Mouse (Mus musculus): ENCODE results near the gene Unc93b1.

The Unc93b1 gene

DNA sequence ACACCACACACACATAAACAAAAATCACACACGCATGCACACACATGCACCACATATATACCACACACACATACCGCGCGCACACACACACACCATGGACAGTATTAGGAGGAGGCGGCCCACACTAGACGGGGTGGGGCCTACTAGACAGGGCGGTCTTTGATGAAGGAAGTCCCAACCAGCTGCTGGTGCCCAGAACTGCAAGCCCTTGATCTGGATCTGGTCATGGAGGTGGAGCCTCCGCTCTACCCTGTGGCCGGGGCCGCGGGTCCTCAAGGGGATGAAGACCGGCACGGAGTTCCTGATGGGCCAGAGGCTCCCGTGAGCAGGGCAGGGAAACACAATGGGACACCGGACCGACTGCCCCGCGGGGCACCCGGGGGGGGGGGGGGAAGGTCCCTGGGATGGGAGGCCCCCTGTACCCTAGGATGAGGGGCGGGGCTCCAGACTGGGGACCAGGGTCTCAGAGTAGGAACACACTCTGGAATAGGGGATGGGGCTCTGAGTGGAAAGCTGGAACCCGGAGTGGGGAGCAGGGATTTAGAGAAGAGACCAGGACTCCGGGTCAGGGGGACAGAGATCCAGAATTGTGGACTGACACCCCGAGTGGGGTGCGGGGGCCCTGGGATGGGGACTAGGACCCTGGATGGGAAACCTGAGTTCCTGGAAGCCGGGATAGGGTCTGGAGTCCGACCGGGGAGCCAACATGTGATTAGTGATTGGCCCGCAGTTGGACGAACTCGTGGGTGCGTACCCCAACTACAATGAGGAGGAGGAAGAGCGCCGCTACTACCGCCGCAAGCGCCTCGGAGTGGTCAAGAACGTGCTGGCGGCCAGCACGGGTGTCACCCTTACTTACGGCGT lies at the start of gene Unc93b1:
TSS of gene Unc93b1 (plus strand) at position 155 of the 864 bp plus-strand sequence.
- in situ Hi-C loops (cut with MboI, MseI): no loop called here

DNA sequence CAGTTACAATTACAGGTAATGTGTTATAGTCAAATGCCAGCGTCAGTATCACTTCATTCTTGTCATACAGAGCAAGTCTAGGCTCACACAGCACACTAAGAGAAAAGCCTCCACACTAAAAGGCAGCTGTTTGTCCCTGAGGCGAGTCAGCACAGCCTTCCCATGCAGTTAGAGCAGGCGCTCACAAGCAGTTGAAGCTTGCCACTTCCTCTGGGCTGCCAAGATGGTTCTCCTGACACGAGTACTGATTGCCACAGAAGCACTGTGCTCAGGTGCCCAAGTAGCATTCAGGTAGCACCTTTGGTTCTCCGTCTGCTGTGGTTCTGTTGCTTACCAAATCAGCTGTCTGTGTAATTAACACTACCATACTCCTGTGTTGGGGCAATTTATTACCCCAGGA lies 45.9 kb upstream of the Unc93b1 start:
- in situ Hi-C loops (cut with MboI, MseI): no loop called here

DNA sequence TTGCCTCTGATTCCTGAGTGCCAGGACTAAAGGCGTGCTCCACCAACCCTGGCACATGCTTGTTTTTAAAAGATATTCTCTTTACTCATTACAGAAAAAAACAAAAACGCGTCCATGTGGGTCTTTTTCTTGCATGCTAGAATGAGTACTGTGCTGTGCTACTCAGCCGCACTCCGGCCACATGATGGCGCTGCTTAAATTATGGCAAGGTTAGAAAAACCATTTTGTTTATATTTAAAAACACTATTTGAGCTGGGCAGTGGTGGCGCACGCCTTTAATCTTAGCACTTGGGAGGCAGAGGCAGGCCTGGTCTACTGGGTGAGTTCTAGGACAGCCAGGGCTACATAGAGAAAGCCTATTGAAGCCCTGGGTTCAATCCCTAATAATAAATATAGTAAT lies 44.8 kb upstream of the Unc93b1 start:
- in situ Hi-C loops (cut with MboI, MseI): no loop called here

DNA sequence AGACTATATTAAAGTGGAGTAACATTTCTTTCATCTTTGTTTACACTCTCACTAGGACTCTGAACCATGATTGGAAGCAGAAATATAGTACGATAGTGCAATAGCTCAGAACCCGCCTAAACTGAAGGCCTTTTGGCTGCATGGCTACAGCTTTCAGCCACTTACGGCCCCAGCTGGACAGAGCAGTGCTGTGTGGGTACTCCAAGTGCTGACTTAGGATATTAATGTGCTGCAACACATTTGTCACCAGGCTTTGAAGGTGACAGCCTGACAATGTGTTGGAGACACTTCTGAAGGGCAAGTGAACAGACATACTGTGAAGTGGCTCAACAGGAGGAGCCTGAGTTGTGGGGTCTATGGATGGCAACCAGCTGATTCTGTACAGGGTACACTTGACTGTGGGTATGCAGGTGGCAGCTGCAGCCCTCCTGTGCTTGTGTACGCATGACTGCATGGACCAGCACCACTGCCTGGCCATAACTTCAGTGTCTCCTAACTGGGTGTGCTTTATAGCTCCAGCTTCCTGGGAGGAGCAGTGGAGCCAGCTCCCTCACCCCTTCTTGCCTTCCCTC lies 41.4 kb upstream of the Unc93b1 start:
- in situ Hi-C loops (cut with MboI, MseI): no loop called here

DNA sequence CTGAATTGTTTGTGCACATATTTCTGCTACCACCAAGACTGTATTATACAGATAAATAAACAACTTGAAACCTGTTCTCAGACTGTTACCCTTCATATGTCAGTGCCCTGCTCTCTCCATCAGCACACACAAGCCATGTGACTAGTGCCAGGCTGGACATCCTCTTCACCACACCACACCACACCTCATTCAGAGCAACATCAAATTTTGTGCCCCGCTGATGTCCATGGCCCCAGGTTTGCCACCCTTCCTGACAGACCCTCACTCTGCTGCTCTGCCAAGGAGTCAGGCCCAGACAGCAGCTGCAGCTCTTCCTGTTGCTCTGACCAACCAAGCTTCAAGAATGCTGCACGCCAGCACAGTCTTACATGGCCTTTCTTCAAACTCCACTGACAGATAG lies 40.7 kb upstream of the Unc93b1 start:
- in situ Hi-C loops (cut with MboI, MseI): no loop called here

DNA sequence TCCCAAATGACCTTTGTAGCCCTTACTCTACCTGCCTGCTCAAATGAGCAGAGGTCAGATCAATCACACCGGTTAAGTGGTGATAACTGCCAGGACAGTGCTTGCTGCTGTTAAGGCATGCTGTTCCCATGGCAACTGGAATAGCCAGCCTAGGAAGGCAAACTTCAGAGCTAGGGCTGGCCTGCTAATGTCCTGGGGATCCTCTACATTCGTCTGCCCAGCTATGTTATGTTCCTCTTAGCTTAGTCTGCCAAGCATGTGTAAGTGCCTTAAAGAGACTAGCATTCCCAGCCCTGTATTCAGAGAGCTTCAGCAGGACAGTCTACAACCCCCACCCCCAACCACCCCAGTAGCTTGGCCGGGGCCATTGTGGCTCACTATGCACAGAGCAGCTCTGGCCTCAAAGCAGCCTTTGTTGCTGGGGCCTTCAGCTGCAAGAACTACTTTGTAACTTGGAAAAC lies 39.8 kb upstream of the Unc93b1 start:
- in situ Hi-C loops (cut with MboI, MseI): no loop called here

DNA sequence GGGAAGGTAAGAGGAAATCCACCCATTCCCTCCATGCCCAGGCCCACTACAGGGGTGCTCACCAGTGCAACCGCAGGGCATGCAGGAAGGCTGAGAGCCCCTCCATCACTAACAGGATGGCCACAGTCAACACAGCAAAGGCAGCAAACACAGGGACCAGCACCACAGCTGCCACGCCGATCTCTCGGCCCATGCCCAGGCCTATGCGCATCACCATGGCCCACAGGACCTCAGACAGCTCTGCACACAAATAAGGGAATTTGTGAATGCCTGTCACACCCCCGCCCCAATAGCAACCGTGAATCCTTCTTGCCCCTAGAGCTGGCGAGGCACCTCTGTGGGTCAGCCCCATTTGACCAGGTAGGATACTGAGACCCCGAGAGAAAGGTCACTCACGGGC lies 38.8 kb upstream of the Unc93b1 start:
- in situ Hi-C loops (cut with MboI, MseI): no loop called here

DNA sequence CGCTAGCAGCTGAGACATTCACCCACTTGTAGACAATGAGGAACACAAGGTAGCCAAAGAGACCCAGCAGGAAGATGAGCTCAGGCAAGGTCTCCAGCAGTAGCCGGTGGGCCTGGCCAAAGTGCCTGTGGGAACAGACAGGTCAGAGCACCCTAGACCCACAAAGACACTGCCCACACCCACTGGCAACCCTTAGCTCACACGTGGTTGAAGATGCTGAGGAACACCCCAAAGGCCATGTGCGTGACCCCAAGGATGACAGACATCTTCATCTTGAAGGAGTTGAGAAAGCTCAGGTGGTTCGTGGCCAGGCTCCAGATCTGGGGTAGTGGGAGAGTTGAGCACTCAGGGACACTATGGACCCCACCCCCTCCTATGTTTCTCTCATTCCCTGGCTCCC lies 37.4 kb upstream of the Unc93b1 start:
- in situ Hi-C loops (cut with MboI, MseI): no loop called here

DNA sequence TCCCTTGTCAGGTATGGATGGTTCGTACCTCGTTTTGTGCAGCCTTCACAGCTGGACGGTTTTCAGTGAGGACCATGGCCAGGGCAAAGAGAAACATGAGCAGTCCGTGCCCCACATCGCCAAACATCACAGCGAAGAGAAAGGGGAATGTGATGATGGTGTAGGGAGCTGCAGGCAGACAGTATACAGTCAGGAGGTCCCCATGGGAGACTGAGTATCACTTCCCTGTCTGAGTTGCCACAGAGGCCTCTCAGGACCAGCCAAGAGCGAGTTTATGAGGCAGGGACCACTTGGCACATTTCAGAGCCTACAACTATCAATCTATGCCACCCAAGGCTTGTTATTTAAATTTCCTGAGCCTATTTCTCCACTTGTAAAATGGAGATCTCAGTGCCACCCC lies 36.0 kb upstream of the Unc93b1 start:
- in situ Hi-C loops (cut with MboI, MseI): no loop called here

DNA sequence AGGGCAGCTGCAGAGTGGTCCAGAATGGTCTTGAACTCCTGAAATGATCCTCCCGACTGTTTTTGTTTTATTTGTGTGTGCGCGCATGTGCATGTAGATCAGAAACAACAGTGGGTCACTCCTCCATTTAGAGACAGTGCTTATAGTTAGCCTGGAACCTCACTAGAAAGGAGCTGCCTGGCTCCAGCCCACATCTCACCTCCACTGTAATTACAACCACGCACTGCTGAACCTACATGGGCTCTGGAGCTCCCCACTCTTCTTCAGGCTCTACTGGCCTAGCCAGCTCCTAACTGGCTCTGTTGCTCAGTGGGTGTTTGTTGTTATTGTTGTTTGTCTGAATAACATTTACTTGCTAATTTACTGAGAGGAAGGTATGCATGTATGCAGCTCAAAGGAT lies 35.4 kb upstream of the Unc93b1 start:
- in situ Hi-C loops (cut with MboI, MseI): no loop called here

DNA sequence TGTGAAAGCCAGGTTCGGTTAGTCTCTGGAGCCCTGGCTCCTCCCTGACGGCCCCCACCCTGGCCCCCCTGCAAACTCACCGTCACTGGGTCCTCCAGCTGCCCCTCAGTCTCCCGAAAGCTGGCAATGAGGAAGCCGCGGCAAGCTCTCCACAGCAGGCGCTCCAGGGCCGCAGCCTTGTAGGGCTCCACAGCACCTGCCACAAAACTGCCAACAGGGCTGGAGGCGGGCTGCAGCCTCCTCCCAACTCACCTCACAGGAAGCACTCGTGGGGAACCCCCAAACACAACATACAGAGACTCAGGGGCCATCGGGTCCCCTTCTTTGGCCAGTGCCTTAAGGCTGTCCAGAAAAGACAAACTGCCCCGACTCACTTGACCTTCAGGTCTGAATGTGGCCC lies 32.0 kb upstream of the Unc93b1 start:
- in situ Hi-C loops (cut with MboI, MseI): no loop called here

DNA sequence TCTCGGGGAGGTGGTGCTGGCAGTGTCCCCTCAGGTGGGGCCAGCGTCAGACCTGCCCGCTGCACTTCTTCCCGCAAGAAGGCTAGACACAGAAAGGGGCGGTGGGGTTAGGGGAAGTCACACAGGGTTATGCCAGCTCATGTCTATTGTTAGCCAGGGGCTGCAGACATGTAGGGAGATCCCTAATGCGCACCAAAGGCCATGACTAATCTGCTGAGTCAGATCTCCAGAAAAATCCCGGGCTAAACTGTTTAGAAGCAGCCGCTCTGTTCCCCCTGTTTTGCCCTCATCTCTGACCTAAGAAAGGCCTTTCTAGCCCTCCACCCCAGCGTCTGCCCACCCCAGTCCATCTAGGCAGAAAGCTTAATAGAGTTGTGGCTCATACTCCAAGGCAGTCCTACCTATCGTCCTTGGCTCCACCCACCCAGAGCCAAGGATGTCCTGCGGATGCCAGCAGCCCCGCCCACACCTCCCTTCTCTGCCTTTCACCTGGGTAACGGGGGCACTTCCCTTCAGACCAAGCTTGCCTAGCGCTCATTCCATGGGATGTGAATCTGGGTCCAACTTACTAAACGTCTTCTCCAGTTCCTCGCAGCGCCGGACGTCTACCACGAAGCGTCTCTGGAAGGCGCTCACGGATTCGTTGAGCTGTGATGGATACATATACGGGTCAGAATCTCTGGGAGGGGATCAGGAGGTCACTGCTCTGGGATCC lies 31.2 kb upstream of the Unc93b1 start:
- in situ Hi-C loops (cut with MboI, MseI): no loop called here

DNA sequence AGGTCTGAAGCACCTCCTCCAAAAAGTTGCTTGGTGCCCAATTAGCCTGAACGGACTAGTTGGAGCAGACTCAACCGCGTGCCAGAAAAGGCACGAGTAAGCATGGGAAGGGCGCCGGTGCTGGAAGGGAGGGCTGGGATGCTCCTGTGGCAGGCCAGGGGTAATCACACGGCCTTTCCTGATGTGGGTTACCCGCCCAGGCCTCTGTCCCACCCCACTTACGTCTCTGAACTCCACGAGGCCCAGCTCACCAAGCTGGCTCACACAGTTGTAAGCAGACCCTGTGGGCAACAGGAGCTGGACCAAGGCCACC lies 30.7 kb upstream of the Unc93b1 start:
- in situ Hi-C loops (cut with MboI, MseI): no loop called here

DNA sequence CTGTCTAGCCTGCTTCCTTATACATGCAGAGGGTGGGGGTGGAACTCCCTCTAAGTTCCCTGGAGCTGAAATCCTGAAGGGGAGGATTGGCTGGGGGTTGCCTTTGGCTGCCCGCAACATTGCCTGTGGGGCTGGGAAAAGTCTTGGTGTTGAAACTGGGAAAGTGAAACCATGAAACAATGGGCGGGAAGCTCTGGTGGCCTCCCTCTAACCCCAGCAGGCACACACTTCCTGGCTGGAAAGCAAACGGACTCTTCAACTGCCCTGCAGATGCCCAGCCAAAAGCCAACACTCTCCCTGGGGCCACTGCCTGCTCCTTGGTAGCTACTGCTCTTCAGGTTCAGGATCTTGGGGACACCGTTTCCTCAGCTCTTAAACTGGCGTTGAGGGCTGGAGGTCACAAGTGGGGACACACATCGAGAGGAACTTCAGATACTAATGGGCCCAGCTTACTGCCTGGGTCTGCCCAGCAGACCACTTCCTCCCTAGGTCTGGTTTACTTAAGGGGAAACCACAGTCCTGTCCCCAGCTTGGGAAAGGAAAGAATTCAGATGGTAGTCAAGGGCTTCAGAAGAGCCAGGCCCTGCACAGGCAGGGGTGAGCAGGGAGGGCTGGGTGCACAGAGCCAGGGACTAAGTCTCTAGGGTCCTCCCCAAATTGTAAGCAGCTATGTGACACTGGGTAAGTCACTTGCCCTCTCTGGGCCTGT lies 29.6 kb upstream of the Unc93b1 start:
- in situ Hi-C loops (cut with MboI, MseI): no loop called here

DNA sequence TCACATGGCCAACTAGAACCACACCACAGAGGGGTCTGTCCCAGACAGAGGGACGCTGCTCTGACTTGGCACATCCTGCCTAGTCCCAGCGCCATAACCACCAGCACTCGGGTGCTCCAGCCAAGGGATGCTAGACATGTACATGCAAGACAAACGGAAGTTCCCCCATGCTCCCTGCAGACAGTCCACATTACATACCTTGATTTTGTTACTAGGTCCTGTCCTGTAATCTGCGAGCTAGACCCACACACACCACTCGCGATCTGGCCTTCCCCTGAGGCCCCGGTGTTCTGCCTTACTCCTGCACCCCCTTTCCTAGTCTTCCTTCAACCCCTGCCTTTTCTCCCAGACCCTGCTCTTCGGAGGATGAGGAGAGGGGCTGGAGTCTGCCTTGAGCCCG lies 28.7 kb upstream of the Unc93b1 start:
- in situ Hi-C loops (cut with MboI, MseI): no loop called here

DNA sequence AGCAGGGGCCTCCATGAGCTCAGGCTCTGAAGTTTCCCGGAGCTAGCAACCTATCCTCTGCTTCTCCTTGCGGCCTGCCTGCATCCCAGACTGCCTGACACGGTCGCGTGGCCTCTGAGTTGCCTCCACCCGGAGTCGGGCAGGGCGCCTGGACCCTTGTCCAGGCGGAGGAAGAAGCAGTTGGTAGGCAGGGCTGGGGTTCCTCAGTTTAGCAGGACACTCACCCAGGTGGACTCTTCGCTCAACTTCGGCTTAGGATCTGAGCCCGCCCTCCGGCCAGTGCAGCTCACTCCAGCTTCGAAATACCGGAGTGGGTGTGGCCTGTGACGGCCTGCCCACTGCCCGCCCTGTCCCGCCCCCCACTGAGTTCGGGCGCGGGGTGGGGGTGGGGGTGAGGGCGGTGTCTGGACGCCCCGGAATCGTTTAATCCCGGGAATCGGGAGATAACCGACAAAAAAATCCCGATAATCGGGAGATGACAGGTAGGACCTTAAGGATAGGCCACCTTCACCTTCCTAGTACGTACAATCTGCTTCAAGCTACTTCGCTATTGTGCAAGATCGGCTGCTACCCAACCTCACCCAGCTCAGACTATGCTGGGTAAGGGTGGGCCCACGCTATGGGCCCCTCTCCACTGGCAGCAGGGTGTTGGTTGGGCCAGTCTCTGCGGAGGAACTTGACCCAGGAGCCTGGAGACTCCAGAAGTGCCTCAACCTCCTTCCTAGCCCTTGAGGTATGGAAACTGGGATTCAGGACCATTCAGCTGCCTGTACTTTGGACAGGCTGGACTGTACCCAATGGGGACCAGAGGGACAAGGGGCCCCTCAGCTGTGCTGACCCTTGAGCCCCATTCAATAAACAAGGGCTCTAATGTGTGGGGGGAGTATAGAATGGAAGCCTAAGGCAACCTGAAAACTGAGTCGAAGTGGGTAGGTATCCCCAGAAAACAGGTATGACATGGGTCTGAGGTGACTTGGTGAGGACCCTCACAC lies 27.9 kb upstream of the Unc93b1 start, which contains the start of gene Tcirg1:
TSS of gene Tcirg1 (minus strand) at position 339 of the 992 bp plus-strand sequence.
- in situ Hi-C loops (cut with MboI, MseI): no loop called here

DNA sequence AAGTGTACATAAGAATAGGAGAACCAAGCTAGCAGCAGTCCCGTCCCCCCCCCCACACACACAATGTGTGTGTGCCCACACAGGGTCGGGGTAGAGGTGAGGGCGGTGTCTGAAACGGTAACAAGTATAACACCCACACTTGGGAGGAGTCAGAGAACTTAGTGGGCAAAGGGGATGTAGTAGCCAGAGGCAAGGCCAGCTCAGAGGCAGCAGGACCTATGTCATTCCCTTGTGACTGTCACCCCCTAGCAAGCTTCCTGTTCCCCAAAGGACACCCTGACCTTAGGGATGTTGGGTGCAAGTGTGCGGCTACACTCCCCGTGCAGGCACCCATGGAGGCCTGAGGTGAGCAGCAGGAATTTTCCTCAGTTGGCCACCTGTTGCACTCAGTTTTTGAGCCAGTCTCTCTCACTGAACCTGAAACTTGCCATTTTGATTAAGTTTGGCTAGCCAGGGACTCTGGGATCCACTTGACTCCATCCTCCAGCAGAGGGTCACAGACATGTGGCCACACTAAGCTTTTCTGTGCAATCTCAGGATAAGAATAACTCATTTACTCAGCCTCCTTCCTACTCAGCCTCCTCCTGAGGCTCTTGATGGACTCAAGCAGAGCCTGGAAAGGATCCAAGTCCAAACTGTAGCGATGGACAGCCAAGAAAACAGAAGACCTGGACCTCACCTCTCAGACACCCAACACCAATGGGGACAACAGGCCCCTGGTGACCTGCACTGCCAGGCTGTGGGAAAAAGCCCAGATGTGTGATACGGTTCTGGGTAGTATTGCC lies 26.9 kb upstream of the Unc93b1 start:
- in situ Hi-C loops (cut with MboI, MseI): no loop called here

DNA sequence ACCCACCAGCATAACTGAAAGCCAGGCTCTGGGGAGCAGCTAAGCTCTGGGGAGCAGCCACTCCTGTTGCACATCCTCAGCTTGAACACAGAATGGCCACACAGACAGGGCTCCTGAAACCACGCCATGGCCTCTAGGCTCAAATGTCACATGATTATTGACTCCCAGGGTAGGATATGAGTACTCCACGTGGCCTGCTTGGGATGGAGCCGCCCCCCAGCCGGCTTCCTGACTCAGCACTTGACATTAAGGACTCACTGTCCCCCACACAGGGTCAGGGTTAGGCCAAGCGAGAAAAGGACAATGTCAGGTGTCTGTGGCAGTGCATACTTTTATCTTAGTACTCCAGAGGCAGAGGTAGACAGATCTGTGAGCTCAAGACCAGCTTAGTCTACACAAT lies 24.8 kb upstream of the Unc93b1 start:
- in situ Hi-C loops (cut with MboI, MseI): no loop called here

DNA sequence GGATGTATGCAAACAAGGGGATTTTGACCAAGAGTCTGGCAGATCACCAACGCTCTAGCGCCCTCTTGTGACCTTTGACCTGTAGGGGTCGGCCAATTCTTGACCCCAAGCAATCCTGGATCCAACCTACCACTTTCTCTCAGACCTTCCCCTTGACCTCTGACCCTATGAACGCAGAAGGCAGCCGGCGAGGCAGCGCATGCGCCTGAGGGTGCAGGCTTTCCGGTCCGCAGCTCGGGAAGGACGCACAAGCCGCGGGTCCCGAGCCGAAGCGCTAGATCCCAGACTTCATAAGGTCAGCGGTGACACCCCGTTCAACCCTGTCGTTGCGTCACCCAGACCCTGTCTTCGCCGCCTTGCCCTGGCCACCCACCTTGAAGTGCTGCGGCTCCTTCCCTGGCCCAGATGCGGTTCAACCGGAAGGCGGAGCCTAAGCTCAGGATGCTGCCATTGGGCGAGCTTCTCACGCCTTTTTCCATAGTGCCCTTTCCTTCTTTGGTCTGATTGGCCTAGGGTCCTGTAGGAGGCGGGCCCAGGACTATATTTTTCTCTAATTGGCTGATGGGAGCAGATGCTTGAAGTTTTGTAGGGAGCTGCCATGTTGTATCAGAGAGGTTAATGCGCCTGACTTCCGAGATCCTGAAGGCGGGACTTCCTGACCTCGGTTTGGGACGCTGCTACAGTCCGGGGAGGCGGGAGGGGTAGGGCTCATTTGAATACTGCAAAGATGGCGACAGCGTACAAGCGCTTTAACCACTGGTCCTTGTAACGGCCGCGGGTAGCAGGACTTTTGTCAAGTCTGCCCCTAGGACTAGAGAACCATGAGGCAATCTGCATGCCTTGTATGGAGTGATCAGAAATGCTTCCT lies 22.4 kb upstream of the Unc93b1 start, which contains the start of gene Ndufs8:
TSS of gene Ndufs8 (minus strand) at position 438 of the 868 bp plus-strand sequence.
- in situ Hi-C loops (cut with MboI, MseI): no loop called here
